Mouse (Mus musculus): ENCODE measurements around the gene Cdkal1. TPM values are rescaled to one million over a fixed set of nuclear protein-coding genes. Genes with fewer than 3 reads are reported as not detected.

The Cdkal1 gene
- polyA plus RNA-seq, 1 experiment from 2014 or later, result 8.7 TPM

DNA sequence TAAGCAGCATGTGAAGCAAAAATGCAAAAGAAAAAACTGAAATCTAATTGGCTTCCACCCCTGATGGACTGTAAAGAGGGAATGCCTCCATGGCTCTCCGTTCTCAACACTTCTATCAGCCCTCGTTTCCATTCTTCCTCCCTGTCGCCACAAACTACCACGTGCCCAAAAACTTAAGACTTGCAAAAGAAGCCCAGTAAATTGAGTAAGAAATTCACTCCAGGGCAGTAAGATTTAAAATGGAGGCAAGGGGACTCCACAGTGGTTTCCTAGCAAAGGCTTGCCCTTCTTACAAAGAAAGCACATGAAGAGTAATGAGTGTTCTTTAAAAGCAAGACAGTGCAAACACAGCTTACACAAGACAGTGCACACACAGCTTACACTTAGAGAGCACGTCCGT lies 64.0 kb downstream of the Cdkal1 start:
- Histone ChIP-seq H3K4me1 (ENCODE audit: insufficient read depth) (peaks cover 6% of the 10 kb centered on the region; the same call in 1 of the 2 replicates), H3K27me3 (ENCODE audit: insufficient read depth, low read length) (no peaks in the 10 kb centered on the region), H3K27ac (ENCODE audit: low read depth) (no peak overlapping the region), H3K9ac (replicated peaks) (no peak overlapping the region), H3K4me2 (ENCODE audit: low read depth, low read length) (no peak overlapping the region), H3K4me3 (ENCODE audit: low read depth, low read length) (no peak overlapping the region), H3K36me3 (replicated peaks; ENCODE audit: insufficient read depth, low read length) (no peaks in the 10 kb centered on the region), H3K9me3 (ENCODE audit: low read length) (no peaks in the 10 kb centered on the region)
- TF ChIP-seq CTCF (IDR thresholded peaks at IDR 0.05; ENCODE audit: low read depth) (no peak), EP300 (IDR thresholded peaks at IDR 0.05; ENCODE audit: low read depth) (no peak)
- no peak for DNase-seq
- no peak for ATAC-seq
- WGBS (ENCODE audit: insufficient replicate concordance), result 56% methylated on average over 6 of the region's 6 CpGs

DNA sequence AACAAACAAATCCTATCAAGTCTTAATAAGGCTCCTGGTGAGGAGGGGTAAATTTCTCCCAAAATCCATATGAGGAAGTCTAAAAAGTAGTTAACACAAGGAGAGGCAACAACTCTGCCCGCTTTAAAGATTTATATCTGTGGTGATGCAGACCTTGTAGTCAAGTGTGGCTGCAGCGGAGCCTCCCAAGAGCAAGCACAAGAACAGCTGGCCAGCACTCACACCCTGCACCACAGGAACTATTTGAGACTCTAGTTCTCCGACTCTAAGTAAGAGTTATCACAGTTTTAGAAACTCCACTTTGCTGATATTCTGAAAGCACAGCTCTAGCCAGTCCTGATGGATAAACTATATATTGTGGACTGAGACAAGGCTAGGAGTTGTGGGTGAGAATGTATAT lies 68.5 kb downstream of the Cdkal1 start:
- no peaks in the 10 kb centered on the region for H3K36me3 ChIP-seq (replicated peaks; ENCODE audit: insufficient read depth, low read length)
- H3K27me3 ChIP-seq (ENCODE audit: insufficient read depth, low read length), result no peaks in the 10 kb centered on the region
- peaks cover 3% of the 10 kb centered on the region; the same call in 1 of the 2 replicates for H3K4me1 ChIP-seq (ENCODE audit: insufficient read depth)
- no peak overlapping the region for H3K4me3 ChIP-seq (ENCODE audit: low read depth, low read length)
- no peaks in the 10 kb centered on the region for H3K9me3 ChIP-seq (ENCODE audit: low read length)
- H3K4me2 ChIP-seq (ENCODE audit: low read depth, low read length), result no peak overlapping the region
- no peak overlapping the region for H3K27ac ChIP-seq (ENCODE audit: low read depth)
- no peak for TF ChIP-seq EP300 (IDR thresholded peaks at IDR 0.05; ENCODE audit: low read depth)
- no peak for TF ChIP-seq CTCF (IDR thresholded peaks at IDR 0.05; ENCODE audit: low read depth)
- H3K9ac ChIP-seq (replicated peaks), result no peak overlapping the region
- DNase-seq, result no peak
- no peak for ATAC-seq
- WGBS (ENCODE audit: insufficient replicate concordance), result 63% methylated on average over 3 of the region's 3 CpGs

DNA sequence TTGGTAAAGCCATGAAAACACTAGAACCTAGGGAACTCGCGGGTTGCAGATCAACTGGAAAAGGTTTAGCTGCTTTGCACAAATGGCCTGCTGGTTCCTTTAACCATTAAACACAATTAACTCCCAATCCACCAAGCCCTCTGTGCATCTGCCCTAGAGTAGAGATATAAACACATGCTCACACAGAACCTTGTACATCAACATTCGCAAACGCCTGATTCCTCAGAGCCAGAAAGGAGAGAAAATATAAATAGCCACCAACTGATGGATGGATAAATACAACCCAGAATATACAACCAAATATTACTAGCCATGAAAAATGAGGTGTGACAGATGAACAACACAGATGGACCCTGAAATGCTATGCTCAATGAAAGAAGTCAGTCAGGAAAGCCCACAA lies 70.6 kb downstream of the Cdkal1 start:
- Histone ChIP-seq H3K4me2 (ENCODE audit: low read depth, low read length) (no peak overlapping the region), H3K4me3 (ENCODE audit: low read depth, low read length) (no peak overlapping the region), H3K27ac (ENCODE audit: low read depth) (no peak overlapping the region), H3K36me3 (replicated peaks; ENCODE audit: insufficient read depth, low read length) (no peaks in the 10 kb centered on the region), H3K27me3 (ENCODE audit: insufficient read depth, low read length) (no peaks in the 10 kb centered on the region), H3K4me1 (ENCODE audit: insufficient read depth) (peaks cover 3% of the 10 kb centered on the region), H3K9me3 (ENCODE audit: low read length) (no peaks in the 10 kb centered on the region), H3K9ac (replicated peaks) (no peak overlapping the region)
- DNase-seq (no peak), ATAC-seq (no peak)
- WGBS (ENCODE audit: insufficient replicate concordance), result 82% methylated on average over 4 of the region's 4 CpGs
- TF ChIP-seq CTCF (IDR thresholded peaks at IDR 0.05; ENCODE audit: low read depth) (no peak), EP300 (IDR thresholded peaks at IDR 0.05; ENCODE audit: low read depth) (no peak)

DNA sequence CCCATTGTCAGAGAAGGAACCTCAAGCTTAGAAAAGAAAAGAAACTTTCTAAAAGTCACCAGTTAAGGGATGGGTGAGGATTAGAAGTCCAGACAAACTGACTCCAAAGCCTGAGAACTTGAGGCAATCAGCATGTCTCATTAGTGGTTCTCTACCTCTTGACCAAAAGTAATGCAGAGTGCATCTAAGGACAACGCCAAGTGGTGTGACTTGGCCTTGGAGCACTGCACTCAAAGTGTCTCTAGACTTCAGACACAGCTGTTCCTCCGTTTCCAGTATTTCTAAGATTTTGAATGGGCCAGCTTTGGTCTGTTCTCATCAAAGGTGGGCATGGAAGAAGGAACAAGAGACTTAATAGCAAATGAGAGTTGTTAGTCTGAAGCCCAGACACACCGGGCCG lies 74.1 kb downstream of the Cdkal1 start:
- ATAC-seq (no peak), DNase-seq (no peak)
- Histone ChIP-seq H3K9ac (replicated peaks) (no peak overlapping the region), H3K4me1 (ENCODE audit: insufficient read depth) (peaks cover 3% of the 10 kb centered on the region), H3K36me3 (replicated peaks; ENCODE audit: insufficient read depth, low read length) (no peaks in the 10 kb centered on the region), H3K27me3 (ENCODE audit: insufficient read depth, low read length) (no peaks in the 10 kb centered on the region), H3K4me2 (ENCODE audit: low read depth, low read length) (no peak overlapping the region), H3K9me3 (ENCODE audit: low read length) (no peaks in the 10 kb centered on the region), H3K4me3 (ENCODE audit: low read depth, low read length) (no peak overlapping the region), H3K27ac (ENCODE audit: low read depth) (no peak overlapping the region)
- 86% methylated on average over 4 of the region's 4 CpGs for WGBS (ENCODE audit: insufficient replicate concordance)
- TF ChIP-seq CTCF (IDR thresholded peaks at IDR 0.05; ENCODE audit: low read depth) (no peak), EP300 (IDR thresholded peaks at IDR 0.05; ENCODE audit: low read depth) (no peak)

DNA sequence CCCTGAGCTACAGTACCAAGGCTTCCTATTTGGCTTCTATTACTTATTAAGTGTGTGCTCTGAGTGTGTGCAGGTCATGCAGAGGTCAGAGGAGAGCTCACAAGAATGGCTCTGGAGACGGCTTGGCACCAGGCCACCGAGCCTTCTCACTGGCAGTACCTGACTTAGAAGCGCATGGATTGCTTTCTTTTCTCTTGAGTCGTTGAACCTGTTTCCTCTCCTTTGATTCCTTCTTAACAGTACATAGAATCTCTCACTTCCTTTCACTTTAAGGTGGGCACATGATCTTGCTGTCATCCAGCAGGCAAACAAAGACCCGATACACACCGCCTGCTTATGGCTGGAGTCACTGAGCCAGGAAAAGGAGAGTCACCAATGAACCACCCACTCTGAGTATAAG lies 74.8 kb downstream of the Cdkal1 start:
- no peak for ATAC-seq
- Histone ChIP-seq H3K9me3 (ENCODE audit: low read length) (no peaks in the 10 kb centered on the region), H3K36me3 (replicated peaks; ENCODE audit: insufficient read depth, low read length) (no peaks in the 10 kb centered on the region), H3K27ac (ENCODE audit: low read depth) (no peak overlapping the region), H3K27me3 (ENCODE audit: insufficient read depth, low read length) (no peaks in the 10 kb centered on the region), H3K4me1 (ENCODE audit: insufficient read depth) (peaks cover 3% of the 10 kb centered on the region), H3K4me2 (ENCODE audit: low read depth, low read length) (no peak overlapping the region), H3K9ac (replicated peaks) (no peak overlapping the region), H3K4me3 (ENCODE audit: low read depth, low read length) (no peak overlapping the region)
- 51% methylated on average over 6 of the region's 6 CpGs for WGBS (ENCODE audit: insufficient replicate concordance)
- TF ChIP-seq EP300 (IDR thresholded peaks at IDR 0.05; ENCODE audit: low read depth) (no peak), CTCF (IDR thresholded peaks at IDR 0.05; ENCODE audit: low read depth) (no peak)
- DNase-seq, result no peak

DNA sequence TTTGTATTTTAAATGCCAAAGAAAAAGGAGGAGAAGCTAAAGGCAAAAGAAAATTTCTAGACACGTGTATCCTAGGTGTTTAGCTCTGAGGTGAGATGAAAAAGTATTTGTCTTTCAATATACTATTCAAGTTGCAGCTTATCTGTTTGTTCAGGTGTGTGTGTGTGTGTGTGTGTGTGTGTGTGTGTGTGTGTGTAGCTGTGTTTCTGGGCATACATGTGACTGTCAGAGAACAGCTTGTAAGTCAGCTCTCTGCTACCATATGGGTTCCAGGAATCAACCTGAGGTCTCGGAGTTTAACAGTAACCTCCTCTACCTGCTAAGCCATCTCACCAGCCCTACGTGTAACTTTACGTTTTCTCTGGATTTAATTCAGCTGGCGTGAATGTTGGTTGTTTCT lies 76.0 kb downstream of the Cdkal1 start:
- H3K27me3 ChIP-seq (ENCODE audit: insufficient read depth, low read length), result no peaks in the 10 kb centered on the region
- no peaks in the 10 kb centered on the region for H3K9me3 ChIP-seq (ENCODE audit: low read length)
- no peak overlapping the region for H3K4me3 ChIP-seq (ENCODE audit: low read depth, low read length)
- DNase-seq (no peak), ATAC-seq (no peak)
- TF ChIP-seq CTCF (IDR thresholded peaks at IDR 0.05; ENCODE audit: low read depth) (no peak), EP300 (IDR thresholded peaks at IDR 0.05; ENCODE audit: low read depth) (no peak)
- H3K4me1 ChIP-seq (ENCODE audit: insufficient read depth), result peaks cover 3% of the 10 kb centered on the region
- no peak overlapping the region for H3K27ac ChIP-seq (ENCODE audit: low read depth)
- H3K36me3 ChIP-seq (replicated peaks; ENCODE audit: insufficient read depth, low read length), result no peaks in the 10 kb centered on the region
- no peak overlapping the region for H3K4me2 ChIP-seq (ENCODE audit: low read depth, low read length)
- 86% methylated on average over 5 of the region's 5 CpGs for WGBS (ENCODE audit: insufficient replicate concordance)
- no peak overlapping the region for H3K9ac ChIP-seq (replicated peaks)

DNA sequence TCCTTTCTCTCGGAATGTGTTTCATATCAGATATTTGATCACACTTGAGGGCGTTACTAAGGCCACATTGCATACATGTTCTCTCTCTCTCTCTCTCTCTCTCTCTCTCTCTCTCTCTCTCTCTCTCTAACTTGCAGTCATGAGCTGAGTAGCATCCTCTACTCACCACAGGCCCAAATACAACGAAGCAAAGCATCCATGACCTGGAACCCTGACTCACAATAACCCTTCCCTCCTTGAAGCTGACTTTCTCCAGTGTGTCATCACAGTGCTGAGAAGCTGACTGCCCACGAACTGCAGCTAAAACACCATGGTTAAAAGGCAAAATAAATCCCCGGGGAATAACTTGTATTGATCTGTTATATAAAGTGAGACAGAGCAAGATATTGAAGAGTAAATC lies 76.4 kb downstream of the Cdkal1 start:
- H3K4me3 ChIP-seq (ENCODE audit: low read depth, low read length), result no peak overlapping the region
- ATAC-seq, result no peak
- no peak for DNase-seq
- H3K9ac ChIP-seq (replicated peaks), result no peak overlapping the region
- no peak overlapping the region for H3K27ac ChIP-seq (ENCODE audit: low read depth)
- 72% methylated on average over 5 of the region's 5 CpGs for WGBS (ENCODE audit: insufficient replicate concordance)
- H3K27me3 ChIP-seq (ENCODE audit: insufficient read depth, low read length), result no peaks in the 10 kb centered on the region
- H3K36me3 ChIP-seq (replicated peaks; ENCODE audit: insufficient read depth, low read length), result no peaks in the 10 kb centered on the region
- peaks cover 3% of the 10 kb centered on the region for H3K4me1 ChIP-seq (ENCODE audit: insufficient read depth)
- no peak overlapping the region for H3K4me2 ChIP-seq (ENCODE audit: low read depth, low read length)
- no peak for TF ChIP-seq EP300 (IDR thresholded peaks at IDR 0.05; ENCODE audit: low read depth)
- no peak for TF ChIP-seq CTCF (IDR thresholded peaks at IDR 0.05; ENCODE audit: low read depth)
- H3K9me3 ChIP-seq (ENCODE audit: low read length), result no peaks in the 10 kb centered on the region

Data from liver, postnatal 0 days (tissue).